7 mouse cellular contexts compared by ENCODE assay signal in genomic region chr7:80342858-80343257, GRCm38 (mm10). TPM values are rescaled to one million over a fixed set of nuclear protein-coding genes. Genes with fewer than 3 reads are reported as not detected.
DNase-seq lines count a peak whose midpoint lies in the region; ATAC-seq lines count a peak whose summit lies in the region.

TSS of gene Hddc3 (plus strand) at chr7:80343104.

- peak; percentile 20 for ATAC-seq in embryonic facial prominence, embryonic 11.5 days (replicated peaks; ENCODE audit: insufficient number of reproducible peaks, low FRiP score, low TSS enrichment, low read depth)
- ATAC-seq in granulocyte monocyte progenitor cell, adult 5-6 weeks (replicated peaks; ENCODE audit: poor library complexity, severe bottlenecking), result peak; percentile 56
- ATAC-seq in midbrain, embryonic 13.5 days, result peak; percentile 16

- H3K9me3 ChIP-seq in embryonic facial prominence, embryonic 11.5 days (replicated peaks; ENCODE audit: control insufficient read depth, low read length), result no peaks in the 10 kb centered on the region
- H3K9me3 ChIP-seq in limb, embryonic 10.5 days (replicated peaks), result no peaks in the 10 kb centered on the region; the same call in 1 of the 2 replicates
- no peaks in the 10 kb centered on the region for H3K9me3 ChIP-seq in midbrain, embryonic 13.5 days

- H3K4me3 ChIP-seq in embryonic facial prominence, embryonic 11.5 days (ENCODE audit: low read depth, low read length), result peak within 1 kb of the TSS; percentile 53
- H3K4me3 ChIP-seq in limb, embryonic 10.5 days, result peak within 1 kb of the TSS; percentile 71
- peak within 1 kb of the TSS; percentile 52 for H3K4me3 ChIP-seq in midbrain, embryonic 13.5 days (replicated peaks)

- H3K4me2 ChIP-seq in embryonic facial prominence, embryonic 11.5 days (ENCODE audit: low read depth, low read length), result peak within 1 kb of the TSS; percentile 44
- H3K4me2 ChIP-seq in midbrain, embryonic 13.5 days (replicated peaks), result peak within 1 kb of the TSS; percentile 81

- DNase-seq in adrenal gland, postnatal 14 days, result peak; percentile 96
- DNase-seq in embryonic facial prominence, embryonic 11.5 days (ENCODE audit: low spot score), result peak; percentile 99
- peak; percentile 90 for DNase-seq in kidney, adult 11 months
- peak; percentile 97 for DNase-seq in limb, embryonic 10.5 days (ENCODE audit: low spot score)
- peak; percentile 83 for DNase-seq in spleen, adult 12 weeks (ENCODE audit: low spot score)

- no peaks in the 10 kb centered on the region for H3K27me3 ChIP-seq in embryonic facial prominence, embryonic 11.5 days (ENCODE audit: control insufficient read depth, insufficient read depth, low read length)
- peaks cover 7% of the 10 kb centered on the region; the same call in 1 of the 2 replicates for H3K27me3 ChIP-seq in limb, embryonic 10.5 days (ENCODE audit: low read depth, poor library complexity, severe bottlenecking)
- H3K27me3 ChIP-seq in midbrain, embryonic 13.5 days, result no peaks in the 10 kb centered on the region

- H3K36me3 ChIP-seq in embryonic facial prominence, embryonic 11.5 days (replicated peaks; ENCODE audit: control insufficient read depth, insufficient read depth, low read depth, low read length), result no peaks in the 10 kb centered on the region
- H3K36me3 ChIP-seq in limb, embryonic 10.5 days, result peaks cover 12% of the 10 kb centered on the region
- H3K36me3 ChIP-seq in midbrain, embryonic 13.5 days, result peaks cover 11% of the 10 kb centered on the region

- no peak within 1 kb of the TSS for H3K27ac ChIP-seq in embryonic facial prominence, embryonic 11.5 days (replicated peaks; ENCODE audit: low read depth, low read length)
- peak within 1 kb of the TSS; percentile 93 for H3K27ac ChIP-seq in limb, embryonic 10.5 days
- peak within 1 kb of the TSS; percentile 83 for H3K27ac ChIP-seq in midbrain, embryonic 13.5 days

- no peaks in the 10 kb centered on the region; the same call in 1 of the 2 replicates for H3K4me1 ChIP-seq in embryonic facial prominence, embryonic 11.5 days (ENCODE audit: control insufficient read depth, insufficient read depth, low read length)
- peaks cover 55% of the 10 kb centered on the region for H3K4me1 ChIP-seq in limb, embryonic 10.5 days
- peaks cover 47% of the 10 kb centered on the region for H3K4me1 ChIP-seq in midbrain, embryonic 13.5 days (replicated peaks)

- under 1% methylated on average over 25 of the region's 25 CpGs for WGBS in embryonic facial prominence, embryonic 11.5 days
- under 1% methylated on average over 25 of the region's 25 CpGs for WGBS in limb, embryonic 10.5 days
- under 1% methylated on average over 25 of the region's 25 CpGs for WGBS in midbrain, embryonic 13.5 days

- peak within 1 kb of the TSS; percentile 74 for H3K9ac ChIP-seq in embryonic facial prominence, embryonic 11.5 days (replicated peaks; ENCODE audit: low read length)
- peak within 1 kb of the TSS; percentile 73 for H3K9ac ChIP-seq in midbrain, embryonic 13.5 days (replicated peaks)

RNA-seq across cellular contexts. Expression of gene Hddc3, which starts in this region (rescaled TPM):
- 35.1 and 44.2 TPM in 2 replicates for total RNA-seq in adrenal gland, postnatal 14 days (2021)
- polyA plus RNA-seq in embryonic facial prominence, embryonic 11.5 days (2014; fragmentation: Nextera tagmentation; extraction: Ambion mirVana), result 25.7 and 28.4 TPM in 2 replicates
- 10.3 and 14.5 TPM in 2 replicates for total RNA-seq in granulocyte monocyte progenitor cell, adult 5-6 weeks (2014; fragmentation: Nextera tagmentation)
- total RNA-seq in granulocyte monocyte progenitor cell, adult 5-6 weeks (2017), result 15.9 and 22.4 TPM in 2 replicates
- 21.0 and 25.6 TPM in 2 replicates for polyA plus RNA-seq in limb, embryonic 10.5 days (2016; fragmentation: Nextera tagmentation; extraction: Ambion mirVana)
- 22.6 and 26.4 TPM in 2 replicates for polyA plus RNA-seq in midbrain, embryonic 13.5 days (2015; fragmentation: Nextera tagmentation; extraction: Ambion mirVana)
